Mouse (Mus musculus) stomach, embryonic 16.5 days (tissue): ENCODE measurements around the gene Kcnd3. TPM values are rescaled to one million over a fixed set of nuclear protein-coding genes. Genes with fewer than 3 reads are reported as not detected.

Experiments used
- ATAC-seq: fragments of 200-750 bp; cut with Nextera tagmentation; 2 replicates; pipeline ENCODE4 v1.8.0; 2017; ENCODE audit warnings: moderate number of reproducible peaks, moderate TSS enrichment; ENCODE audit not compliant: insufficient read depth, low FRiP score
- H3K27ac ChIP-seq: fragments of 300-500 bp; sonication (generic); 2 replicates; pipeline ENCODE4 v1.5.1; 2014; ENCODE audit warnings: low read length
- H3K27me3 ChIP-seq: fragments of 300-500 bp; sonication (generic); 2 replicates; pipeline ENCODE4 v1.6.1; 2014; ENCODE audit warnings: low read length, control low read depth, mixed read lengths; ENCODE audit not compliant: control insufficient read depth, insufficient read depth
- H3K36me3 ChIP-seq: fragments of 300-500 bp; sonication (generic); 2 replicates; pipeline ENCODE4 v1.6.1; 2014; ENCODE audit warnings: low read length; ENCODE audit not compliant: control insufficient read depth, insufficient read depth
- H3K4me1 ChIP-seq: fragments of 300-500 bp; sonication (generic); 2 replicates; pipeline ENCODE4 v1.6.1; 2014; ENCODE audit warnings: low read length, control low read depth, mixed read lengths; ENCODE audit not compliant: control insufficient read depth, insufficient read depth
- H3K4me2 ChIP-seq: fragments of 300-500 bp; sonication (generic); 2 replicates; pipeline ENCODE4 v1.6.1; 2014; ENCODE audit warnings: low read depth, low read length, mixed read lengths
- H3K4me3 ChIP-seq: fragments of 300-500 bp; sonication (generic); replicated peaks from 2 replicates; pipeline ENCODE4 v1.5.1; 2014; ENCODE audit warnings: mild to moderate bottlenecking, low read length
- H3K9ac ChIP-seq: fragments of 300-500 bp; sonication (generic); 2 replicates; pipeline ENCODE4 v1.6.1; 2014; ENCODE audit warnings: low read length
- H3K9me3 ChIP-seq: fragments of 300-500 bp; sonication (generic); replicated peaks from 2 replicates; pipeline ENCODE4 v1.6.1; 2016; ENCODE audit warnings: low read length, control low read depth; ENCODE audit not compliant: control insufficient read depth
- WGBS: fragments of 180-500 bp; shearing (Covaris S2); extraction: QIAGEN DNeasy Blood & Tissue Kit; methylation state at CpG from one replicate; pipeline ENCODE4 v1.1.7; 2014; 5-methylcytosine and 5-hydroxymethylcytosine counted together
- polyA plus RNA-seq: library from polyadenylated mRNA; unstranded; fragments of >200 nt; fragmentation: Nextera tagmentation; extraction: Ambion mirVana; gene quantifications from 2 replicates; pipeline ENCODE4 v1.2.1, GENCODE M21; 2015

Kcnd3 gene
- polyA plus RNA-seq, 1 experiment from 2014 or later = 5.6 TPM

GRCm38 (mm10) chr3:105578320-105578719 is 126.2 kb downstream of the Kcnd3 start:
- H3K4me3 ChIP-seq = no peak overlapping the region
- no peaks in the 10 kb centered on the region for H3K27me3 ChIP-seq
- H3K9ac ChIP-seq = no peak overlapping the region
- H3K4me2 ChIP-seq = no peak overlapping the region
- H3K27ac ChIP-seq = no peak overlapping the region
- no peaks in the 10 kb centered on the region for H3K36me3 ChIP-seq
- WGBS = 71% methylated on average over 3 of the region's 3 CpGs
- no peak for ATAC-seq
- no peaks in the 10 kb centered on the region for H3K9me3 ChIP-seq
- H3K4me1 ChIP-seq = no peaks in the 10 kb centered on the region

GRCm38 (mm10) chr3:105581119-105581518 is 129.0 kb downstream of the Kcnd3 start:
- Histone ChIP-seq H3K36me3 (no peaks in the 10 kb centered on the region), H3K27me3 (no peaks in the 10 kb centered on the region), H3K9me3 (no peaks in the 10 kb centered on the region), H3K27ac (no peak overlapping the region), H3K9ac (no peak overlapping the region), H3K4me3 (no peak overlapping the region), H3K4me1 (no peaks in the 10 kb centered on the region), H3K4me2 (no peak overlapping the region)
- WGBS = 58% methylated on average over 6 of the region's 6 CpGs
- no peak for ATAC-seq

GRCm38 (mm10) chr3:105585734-105586159 is 133.6 kb downstream of the Kcnd3 start:
- WGBS = 52% methylated on average over 4 of the region's 4 CpGs
- H3K4me1 ChIP-seq = no peaks in the 10 kb centered on the region
- no peak for ATAC-seq
- H3K9ac ChIP-seq = no peak overlapping the region
- H3K9me3 ChIP-seq = no peaks in the 10 kb centered on the region
- no peak overlapping the region for H3K27ac ChIP-seq
- H3K4me2 ChIP-seq = no peak overlapping the region
- no peak overlapping the region for H3K4me3 ChIP-seq
- H3K27me3 ChIP-seq = no peaks in the 10 kb centered on the region
- no peaks in the 10 kb centered on the region for H3K36me3 ChIP-seq

- no peak for ATAC-seq
- no peak overlapping the region for H3K4me3 ChIP-seq
Measured at GRCm38 (mm10) chr3:105590056-105590672, 138.0 kb downstream of the Kcnd3 start.

GRCm38 (mm10) chr3:105591766-105592165 is 139.6 kb downstream of the Kcnd3 start:
- Histone ChIP-seq H3K9me3 (no peaks in the 10 kb centered on the region), H3K4me1 (no peaks in the 10 kb centered on the region), H3K4me2 (no peak overlapping the region), H3K27me3 (no peaks in the 10 kb centered on the region), H3K4me3 (no peak overlapping the region), H3K9ac (no peak overlapping the region), H3K27ac (no peak overlapping the region), H3K36me3 (no peaks in the 10 kb centered on the region)
- WGBS = 90% methylated on average over 1 of the region's 1 CpGs
- ATAC-seq = no peak

More at GRCm38 (mm10) chr3:105590056-105590672, 138.0 kb downstream of the Kcnd3 start:
- Histone ChIP-seq H3K4me1 (no peaks in the 10 kb centered on the region), H3K27me3 (no peaks in the 10 kb centered on the region), H3K9me3 (no peaks in the 10 kb centered on the region), H3K9ac (no peak overlapping the region), H3K4me2 (no peak overlapping the region), H3K36me3 (no peaks in the 10 kb centered on the region), H3K27ac (no peak overlapping the region)
- 84% methylated on average over 15 of the region's 15 CpGs for WGBS

- Histone ChIP-seq H3K4me3 (no peak overlapping the region), H3K27me3 (no peaks in the 10 kb centered on the region), H3K9ac (no peak overlapping the region), H3K27ac (no peak overlapping the region), H3K9me3 (no peaks in the 10 kb centered on the region), H3K4me1 (no peaks in the 10 kb centered on the region), H3K36me3 (no peaks in the 10 kb centered on the region), H3K4me2 (no peak overlapping the region)
- WGBS = 63% methylated on average over 2 of the region's 2 CpGs
- ATAC-seq = no peak
Measured at GRCm38 (mm10) chr3:105592246-105592645, 140.1 kb downstream of the Kcnd3 start.

- Histone ChIP-seq H3K4me2 (no peak overlapping the region), H3K9me3 (no peaks in the 10 kb centered on the region), H3K9ac (no peak overlapping the region), H3K4me1 (no peaks in the 10 kb centered on the region), H3K4me3 (no peak overlapping the region), H3K27me3 (no peaks in the 10 kb centered on the region), H3K27ac (no peak overlapping the region), H3K36me3 (no peaks in the 10 kb centered on the region)
- no peak for ATAC-seq
- WGBS = 83% methylated on average over 4 of the region's 4 CpGs
Measured at GRCm38 (mm10) chr3:105600483-105600882, 148.4 kb downstream of the Kcnd3 start.

GRCm38 (mm10) chr3:105602966-105603365 is 150.8 kb downstream of the Kcnd3 start:
- WGBS = 71% methylated on average over 5 of the region's 5 CpGs
- no peaks in the 10 kb centered on the region for H3K27me3 ChIP-seq
- no peak overlapping the region for H3K4me2 ChIP-seq
- no peak overlapping the region for H3K4me3 ChIP-seq
- H3K27ac ChIP-seq = no peak overlapping the region
- no peaks in the 10 kb centered on the region for H3K9me3 ChIP-seq
- no peaks in the 10 kb centered on the region for H3K4me1 ChIP-seq
- no peaks in the 10 kb centered on the region for H3K36me3 ChIP-seq
- no peak overlapping the region for H3K9ac ChIP-seq
- no peak for ATAC-seq

GRCm38 (mm10) chr3:105605726-105606125 is 153.6 kb downstream of the Kcnd3 start:
- Histone ChIP-seq H3K4me3 (no peak overlapping the region), H3K36me3 (no peaks in the 10 kb centered on the region), H3K4me1 (no peaks in the 10 kb centered on the region), H3K27ac (no peak overlapping the region), H3K4me2 (no peak overlapping the region), H3K9ac (no peak overlapping the region), H3K27me3 (no peaks in the 10 kb centered on the region), H3K9me3 (no peaks in the 10 kb centered on the region)
- no peak for ATAC-seq
- 76% methylated on average over 5 of the region's 5 CpGs for WGBS
